Mouse (Mus musculus) lung, adult 2 months (tissue): ENCODE results near the gene Gpr137.

Experiments
- CTCF ChIP-seq: fragments of 200-500 bp; IDR thresholded peaks from 2 replicates; pipeline ENCODE4 v1.5.1; 2011; ENCODE audit warnings: mild to moderate bottlenecking, low read length, control low read depth; ENCODE audit not compliant: insufficient read depth
- POLR2A ChIP-seq: fragments of 200-500 bp; IDR thresholded peaks from 2 replicates; pipeline ENCODE4 v1.6.1; 2011; ENCODE audit warnings: low read depth, mild to moderate bottlenecking, control low read depth, low read length, borderline replicate concordance; ENCODE audit errors: extremely low read depth

GRCm38 (mm10) chr19:6983621-6984020 is 41.3 kb upstream of the Gpr137 start:
- TF ChIP-seq POLR2A, result no peak
- TF ChIP-seq CTCF, result no peak
